Mouse (Mus musculus) testis, adult 2 months (tissue): ENCODE results near the gene Fgd4. TPM values are rescaled to one million over a fixed set of nuclear protein-coding genes. Genes with fewer than 3 reads are reported as not detected.
A peak's percentile ranks its signal among the peaks of the same experiment; 100 is the strongest.
"Not testable (repeated sequence)": the region's sequence is repeated elsewhere in the genome, so short reads cannot be mapped to it uniquely, and the experiment has no call there.

Source experiments
- H3K27ac ChIP-seq: fragments of 200-500 bp; 2 replicates; pipeline ENCODE4 v1.5.1; 2012; ENCODE audit warnings: low read depth, low read length; ENCODE audit not compliant: control insufficient read depth, insufficient read depth
- H3K27me3 ChIP-seq: fragments of 200-500 bp; 2 replicates; pipeline ENCODE4 v1.6.1; 2012; ENCODE audit warnings: mild to moderate bottlenecking, low read length, moderate library complexity; ENCODE audit not compliant: control insufficient read depth, insufficient read depth
- H3K36me3 ChIP-seq: fragments of 200-500 bp; 2 replicates; pipeline ENCODE4 v1.6.1; 2012; ENCODE audit warnings: mild to moderate bottlenecking, low read length; ENCODE audit not compliant: control insufficient read depth, insufficient read depth
- H3K4me1 ChIP-seq: fragments of 200-500 bp; 2 replicates; pipeline ENCODE4 v1.6.1; 2012; ENCODE audit warnings: low read length; ENCODE audit not compliant: control insufficient read depth, insufficient read depth
- H3K4me3 ChIP-seq: fragments of 200-500 bp; 2 replicates; pipeline ENCODE4 v1.5.1; 2012; ENCODE audit warnings: low read depth, mild to moderate bottlenecking, low read length, moderate library complexity, mixed read lengths; ENCODE audit not compliant: control insufficient read depth
- CTCF ChIP-seq: fragments of 200-500 bp; IDR thresholded peaks from 2 replicates; pipeline ENCODE4 v1.5.1; 2012; ENCODE audit warnings: low read depth, mild to moderate bottlenecking, inconsistent platforms, low read length, moderate library complexity; ENCODE audit not compliant: control insufficient read depth, insufficient read depth, insufficient replicate concordance
- POLR2A ChIP-seq: fragments of 200-500 bp; IDR thresholded peaks from 2 replicates; pipeline ENCODE4 v1.6.1; 2012; ENCODE audit warnings: low read depth, mild to moderate bottlenecking, inconsistent platforms, low read length, moderate library complexity; ENCODE audit not compliant: control insufficient read depth
- polyA plus RNA-seq: library from polyadenylated mRNA; depleted of rRNA; stranded (reverse); fragments of >200 nt; gene quantifications from 2 replicates; pipeline ENCODE4 v1.2.3, GENCODE M21; 2012

Gene Fgd4
- polyA plus RNA-seq, 1 experiment: 1.0 TPM

GRCm38 (mm10) chr16:16542956-16543441 is 57.4 kb downstream of the Fgd4 start:
- no peak overlapping the region for H3K27ac ChIP-seq
- H3K27me3 ChIP-seq: no peaks in the 10 kb centered on the region
- no peaks in the 10 kb centered on the region for H3K36me3 ChIP-seq
- no peak overlapping the region for H3K4me3 ChIP-seq
- peaks cover 6% of the 10 kb centered on the region for H3K4me1 ChIP-seq
- TF ChIP-seq POLR2A: no peak
- TF ChIP-seq CTCF: no peak

GRCm38 (mm10) chr16:16539396-16539795 is 61.0 kb downstream of the Fgd4 start:
- not testable (repeated sequence) for H3K4me3 ChIP-seq, H3K27me3 ChIP-seq, H3K4me1 ChIP-seq, H3K27ac ChIP-seq, H3K36me3 ChIP-seq

- no peak for TF ChIP-seq CTCF
- no peak for TF ChIP-seq POLR2A
- Histone ChIP-seq H3K27me3 (no peaks in the 10 kb centered on the region), H3K36me3 (no peaks in the 10 kb centered on the region), H3K4me3 (no peak overlapping the region), H3K4me1 (no peaks in the 10 kb centered on the region), H3K27ac (no peak overlapping the region)
These were observed 65.1 kb downstream of the Fgd4 start for GRCm38 (mm10) chr16:16535232-16535631.

- no peak overlapping the region for H3K4me3 ChIP-seq
- H3K4me1 ChIP-seq: no peaks in the 10 kb centered on the region
- no peaks in the 10 kb centered on the region for H3K36me3 ChIP-seq
- no peak overlapping the region for H3K27ac ChIP-seq
- no peak for TF ChIP-seq POLR2A
- TF ChIP-seq CTCF: no peak
- no peaks in the 10 kb centered on the region for H3K27me3 ChIP-seq
These were observed 72.3 kb downstream of the Fgd4 start for GRCm38 (mm10) chr16:16528014-16528413.

- no peaks in the 10 kb centered on the region for H3K27me3 ChIP-seq
- peak overlapping the region; percentile 5; the same call in 1 of the 2 replicates for H3K27ac ChIP-seq
- no peak for TF ChIP-seq POLR2A
- TF ChIP-seq CTCF: no peak
- no peaks in the 10 kb centered on the region for H3K36me3 ChIP-seq
- H3K4me3 ChIP-seq: 0 out of 2 replicates have a peak overlapping the region, but pooled peaks have one; percentile 13
- no peaks in the 10 kb centered on the region for H3K4me1 ChIP-seq
These were observed 73.1 kb downstream of the Fgd4 start for GRCm38 (mm10) chr16:16527267-16527666.

GRCm38 (mm10) chr16:16526741-16527105 is 73.6 kb downstream of the Fgd4 start:
- no peak overlapping the region; the same call in 1 of the 2 replicates for H3K4me3 ChIP-seq
- TF ChIP-seq POLR2A (no peak), CTCF (no peak)
- no peaks in the 10 kb centered on the region for H3K27me3 ChIP-seq
- H3K36me3 ChIP-seq: no peaks in the 10 kb centered on the region
- no peaks in the 10 kb centered on the region for H3K4me1 ChIP-seq
- H3K27ac ChIP-seq: peak overlapping the region; percentile 71

GRCm38 (mm10) chr16:16526097-16526740 is 74.1 kb downstream of the Fgd4 start:
- Histone ChIP-seq H3K36me3 (no peaks in the 10 kb centered on the region), H3K4me1 (no peaks in the 10 kb centered on the region), H3K27me3 (no peaks in the 10 kb centered on the region), H3K27ac (peak overlapping the region; percentile 71), H3K4me3 (no peak overlapping the region)
- TF ChIP-seq CTCF (no peak), POLR2A (no peak)
